Mouse (Mus musculus) midbrain, embryonic 11.5 days (tissue): Measurements from ENCODE around the gene Mecr. TPM values are rescaled to one million over a fixed set of nuclear protein-coding genes. Genes with fewer than 3 reads are reported as not detected.

Experiments
- ATAC-seq: fragments of 200-750 bp; cut with Nextera tagmentation; 2 replicates; pipeline ENCODE4 v1.8.0; 2017; ENCODE audit warnings: moderate TSS enrichment, moderate library complexity; ENCODE audit not compliant: low FRiP score
- DNase-seq: peaks from one replicate; pipeline ENCODE4 v3.0.0; 2015; ENCODE audit warnings: low spot score; ENCODE audit errors: missing footprints
- H3K27ac ChIP-seq: fragments of 300-500 bp; sonication (generic); 2 replicates; pipeline ENCODE4 v1.5.1; 2014; ENCODE audit warnings: low read depth, low read length
- H3K27me3 ChIP-seq: fragments of 300-500 bp; sonication (generic); 2 replicates; pipeline ENCODE4 v1.6.1; 2014; ENCODE audit warnings: mild to moderate bottlenecking, low read length, moderate library complexity, mixed read lengths; ENCODE audit not compliant: control insufficient read depth, insufficient read depth
- H3K36me3 ChIP-seq: fragments of 300-500 bp; sonication (generic); 2 replicates; pipeline ENCODE4 v1.6.1; 2014; ENCODE audit warnings: mild to moderate bottlenecking, low read length, moderate library complexity, mixed read lengths; ENCODE audit not compliant: control insufficient read depth, insufficient read depth
- H3K4me1 ChIP-seq: fragments of 300-500 bp; sonication (generic); 2 replicates; pipeline ENCODE4 v1.6.1; 2014; ENCODE audit warnings: low read length; ENCODE audit not compliant: control insufficient read depth, insufficient read depth
- H3K4me2 ChIP-seq: fragments of 300-500 bp; sonication (generic); 2 replicates; pipeline ENCODE4 v1.6.1; 2014; ENCODE audit warnings: mild to moderate bottlenecking, moderate library complexity
- H3K4me3 ChIP-seq: fragments of 300-500 bp; sonication (generic); 2 replicates; pipeline ENCODE4 v1.5.1; 2014; ENCODE audit warnings: low read depth, low read length
- H3K9ac ChIP-seq: fragments of 300-500 bp; sonication (generic); 2 replicates; pipeline ENCODE4 v1.6.1; 2014; ENCODE audit warnings: low read length
- H3K9me3 ChIP-seq: fragments of 300-500 bp; sonication (generic); 2 replicates; pipeline ENCODE4 v1.6.1; 2016; ENCODE audit warnings: low read length; ENCODE audit not compliant: control insufficient read depth
- WGBS: fragments of 180-500 bp; shearing (Covaris S2); extraction: QIAGEN DNeasy Blood & Tissue Kit; methylation state at CpG from one replicate; pipeline ENCODE4 v1.1.7; 2014; 5-methylcytosine and 5-hydroxymethylcytosine counted together
- polyA plus RNA-seq: library from polyadenylated mRNA; unstranded; fragments of >200 nt; fragmentation: Nextera tagmentation; extraction: Ambion mirVana; gene quantifications from 2 replicates; pipeline ENCODE4 v1.2.1, GENCODE M21; 2014

Mecr gene
- polyA plus RNA-seq, 1 experiment from 2014 or later = 40.3 TPM

DNA sequence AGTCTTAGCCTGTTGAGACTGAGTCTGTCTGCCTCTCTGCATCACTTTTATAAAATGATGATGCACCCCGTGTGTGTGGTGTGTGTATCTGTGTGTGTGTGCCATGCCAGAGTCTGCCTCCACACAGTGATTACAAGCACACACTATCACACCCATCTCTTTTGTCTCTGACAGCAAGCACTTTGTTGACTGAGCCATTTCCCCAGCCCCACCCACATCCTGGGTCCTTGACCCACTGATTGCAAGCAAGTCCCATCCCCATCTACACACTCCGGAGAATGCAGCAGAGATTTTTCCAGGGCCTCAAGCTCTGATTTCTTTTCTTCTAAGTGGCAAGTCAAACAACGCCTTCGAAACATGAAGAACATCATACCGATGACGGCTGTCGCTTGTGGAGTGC is 29.5 kb upstream of the Mecr start:
- no peaks in the 10 kb centered on the region for H3K4me1 ChIP-seq
- no peak overlapping the region for H3K4me2 ChIP-seq
- no peak for ATAC-seq
- no peak overlapping the region for H3K27ac ChIP-seq
- H3K27me3 ChIP-seq = no peaks in the 10 kb centered on the region
- H3K9me3 ChIP-seq = no peaks in the 10 kb centered on the region
- DNase-seq = no peak
- 88% methylated on average over 7 of the region's 7 CpGs for WGBS
- no peak overlapping the region for H3K9ac ChIP-seq
- H3K4me3 ChIP-seq = no peak overlapping the region
- H3K36me3 ChIP-seq = no peaks in the 10 kb centered on the region

DNA sequence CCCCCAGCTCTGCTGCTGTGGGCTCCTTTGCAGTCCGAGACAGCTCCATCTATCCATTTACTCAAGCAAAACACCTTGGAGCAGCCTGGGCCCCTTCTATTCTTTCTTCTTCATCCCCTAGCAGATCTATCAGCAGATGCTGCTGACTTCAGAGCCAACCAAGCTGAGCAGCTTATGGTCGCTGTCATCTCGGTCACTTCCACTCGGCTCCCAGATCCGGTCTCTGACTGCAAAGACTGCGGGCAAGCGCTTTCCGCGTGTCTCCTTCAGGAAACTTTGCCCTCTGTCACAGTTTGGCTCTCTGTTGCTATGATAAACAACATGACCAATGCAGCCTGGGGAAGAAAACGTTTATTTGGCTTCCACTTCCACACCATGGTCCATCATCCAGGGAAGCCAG is 28.4 kb upstream of the Mecr start:
- no peak overlapping the region for H3K4me2 ChIP-seq
- H3K36me3 ChIP-seq = no peaks in the 10 kb centered on the region
- no peak overlapping the region for H3K9ac ChIP-seq
- no peaks in the 10 kb centered on the region for H3K4me1 ChIP-seq
- DNase-seq = no peak
- no peak overlapping the region for H3K4me3 ChIP-seq
- no peaks in the 10 kb centered on the region for H3K27me3 ChIP-seq
- ATAC-seq = no peak
- WGBS = 87% methylated on average over 10 of the region's 10 CpGs
- no peak overlapping the region for H3K27ac ChIP-seq
- H3K9me3 ChIP-seq = no peaks in the 10 kb centered on the region

- ATAC-seq (no peak), DNase-seq (no peak)
- Histone ChIP-seq H3K4me1 (peaks cover 5% of the 10 kb centered on the region), H3K27ac (no peak overlapping the region), H3K27me3 (no peaks in the 10 kb centered on the region), H3K4me3 (no peak overlapping the region), H3K36me3 (no peaks in the 10 kb centered on the region), H3K9me3 (no peaks in the 10 kb centered on the region), H3K9ac (no peak overlapping the region), H3K4me2 (no peak overlapping the region)
- WGBS = 81% methylated on average over 10 of the region's 10 CpGs
These were observed 27.5 kb upstream of the Mecr start for GRCm38 (mm10) chr4:131815774-131816173.

DNA sequence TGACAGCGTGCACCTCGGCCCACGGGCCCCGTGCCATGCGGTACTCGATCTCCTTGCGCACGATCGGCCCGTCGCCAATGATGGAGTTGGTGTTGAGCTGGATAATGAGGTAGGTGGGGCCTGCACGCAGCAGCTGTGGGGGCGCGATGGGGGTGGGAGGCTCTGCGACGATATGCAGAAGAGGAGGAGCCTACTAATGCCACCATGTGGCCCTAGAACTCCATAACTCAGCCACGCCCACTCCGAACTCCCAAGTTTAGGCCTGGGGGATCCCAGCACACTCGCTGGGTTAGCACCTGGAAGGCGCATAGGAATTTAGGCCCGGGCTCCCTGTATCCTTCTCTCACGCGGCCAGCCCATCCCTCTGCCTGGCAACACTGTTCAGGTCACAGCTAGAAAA is 24.3 kb upstream of the Mecr start:
- Histone ChIP-seq H3K27ac (no peak overlapping the region), H3K36me3 (no peaks in the 10 kb centered on the region), H3K9ac (no peak overlapping the region), H3K4me2 (no peak overlapping the region), H3K4me3 (no peak overlapping the region), H3K9me3 (no peaks in the 10 kb centered on the region), H3K27me3 (no peaks in the 10 kb centered on the region), H3K4me1 (peaks cover 14% of the 10 kb centered on the region)
- DNase-seq = no peak
- WGBS = 54% methylated on average over 23 of the region's 23 CpGs
- no peak for ATAC-seq

DNA sequence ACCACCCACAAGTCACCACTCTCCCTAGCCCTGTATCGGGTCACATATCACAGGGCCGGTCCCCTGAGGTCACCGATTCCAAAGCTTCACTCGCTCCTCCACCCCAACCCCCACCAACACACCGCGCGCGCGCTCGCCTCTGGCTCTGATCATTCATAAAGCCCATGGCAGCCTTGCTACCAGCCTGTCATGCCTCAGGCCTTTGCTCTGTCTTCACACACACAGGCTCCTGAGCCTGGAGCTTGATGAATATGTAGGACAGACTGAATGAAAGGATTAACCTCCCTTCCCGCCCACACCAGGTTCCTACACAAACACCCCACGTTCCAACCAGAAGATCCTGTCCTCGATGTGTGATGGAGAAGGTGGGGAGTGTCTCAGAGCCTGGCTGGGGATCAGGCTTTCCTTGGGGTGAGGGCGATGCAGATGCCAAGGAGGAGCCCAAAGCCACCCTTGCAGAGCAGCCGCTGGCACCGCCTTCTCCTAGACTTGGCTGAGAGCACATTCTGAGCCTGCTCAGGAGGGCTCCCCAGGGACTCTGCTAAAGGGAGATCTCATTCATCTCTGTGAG is 22.0 kb upstream of the Mecr start:
- H3K27ac ChIP-seq = no peak overlapping the region
- peaks cover 19% of the 10 kb centered on the region for H3K4me1 ChIP-seq
- H3K4me2 ChIP-seq = peak overlapping the region; percentile 33
- H3K4me3 ChIP-seq = no peak overlapping the region
- peak; percentile 92 for DNase-seq
- H3K9me3 ChIP-seq = no peaks in the 10 kb centered on the region
- no peaks in the 10 kb centered on the region for H3K27me3 ChIP-seq
- ATAC-seq = peak; percentile 62
- H3K36me3 ChIP-seq = no peaks in the 10 kb centered on the region
- WGBS = 17% methylated on average over 16 of the region's 16 CpGs
- H3K9ac ChIP-seq = no peak overlapping the region

- H3K36me3 ChIP-seq = no peaks in the 10 kb centered on the region
- no peak overlapping the region for H3K4me3 ChIP-seq
- 88% methylated on average over 3 of the region's 3 CpGs for WGBS
- H3K4me1 ChIP-seq = peaks cover 31% of the 10 kb centered on the region
- H3K4me2 ChIP-seq = no peak overlapping the region
- no peak for DNase-seq
- no peak overlapping the region for H3K9ac ChIP-seq
- no peaks in the 10 kb centered on the region for H3K27me3 ChIP-seq
- H3K9me3 ChIP-seq = no peaks in the 10 kb centered on the region
- no peak overlapping the region for H3K27ac ChIP-seq
- ATAC-seq = no peak
These were observed 20.7 kb upstream of the Mecr start for GRCm38 (mm10) chr4:131822583-131822982.

DNA sequence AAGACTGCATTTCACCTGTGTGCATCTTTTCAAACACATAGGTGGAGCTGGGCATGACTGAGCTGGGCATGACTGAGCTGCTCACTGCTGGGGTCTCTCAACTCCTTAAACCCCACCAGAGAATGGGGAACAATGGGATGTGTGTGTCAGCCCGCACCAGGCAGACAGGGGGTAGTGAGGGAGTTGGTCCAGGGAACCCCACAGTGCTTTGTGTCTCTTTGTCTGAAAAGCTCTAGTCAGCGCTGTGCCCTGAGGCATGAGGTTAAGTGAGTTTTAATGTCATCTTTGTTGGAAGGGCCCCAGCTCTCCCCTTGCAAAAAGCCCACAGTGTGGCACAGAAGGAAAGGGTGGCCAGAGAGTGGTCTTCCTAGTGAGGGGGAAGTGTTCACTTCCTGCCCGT is 18.3 kb upstream of the Mecr start:
- H3K9me3 ChIP-seq = no peaks in the 10 kb centered on the region
- WGBS = 25% methylated on average over 3 of the region's 3 CpGs
- H3K9ac ChIP-seq = no peak overlapping the region
- H3K4me1 ChIP-seq = peaks cover 33% of the 10 kb centered on the region
- DNase-seq (no peak), ATAC-seq (no peak)
- H3K4me2 ChIP-seq = no peak overlapping the region
- H3K27ac ChIP-seq = no peak overlapping the region
- H3K36me3 ChIP-seq = no peaks in the 10 kb centered on the region
- no peak overlapping the region for H3K4me3 ChIP-seq
- H3K27me3 ChIP-seq = no peaks in the 10 kb centered on the region

GRCm38 (mm10) chr4:131825830-131826229 is 17.4 kb upstream of the Mecr start:
- Histone ChIP-seq H3K9me3 (no peaks in the 10 kb centered on the region), H3K9ac (no peak overlapping the region), H3K27ac (no peak overlapping the region), H3K36me3 (no peaks in the 10 kb centered on the region), H3K4me1 (peaks cover 28% of the 10 kb centered on the region), H3K4me3 (no peak overlapping the region), H3K4me2 (no peak overlapping the region), H3K27me3 (no peaks in the 10 kb centered on the region; the same call in 1 of the 2 replicates)
- no peak for DNase-seq
- ATAC-seq = no peak
- WGBS = 46% methylated on average over 8 of the region's 8 CpGs

DNA sequence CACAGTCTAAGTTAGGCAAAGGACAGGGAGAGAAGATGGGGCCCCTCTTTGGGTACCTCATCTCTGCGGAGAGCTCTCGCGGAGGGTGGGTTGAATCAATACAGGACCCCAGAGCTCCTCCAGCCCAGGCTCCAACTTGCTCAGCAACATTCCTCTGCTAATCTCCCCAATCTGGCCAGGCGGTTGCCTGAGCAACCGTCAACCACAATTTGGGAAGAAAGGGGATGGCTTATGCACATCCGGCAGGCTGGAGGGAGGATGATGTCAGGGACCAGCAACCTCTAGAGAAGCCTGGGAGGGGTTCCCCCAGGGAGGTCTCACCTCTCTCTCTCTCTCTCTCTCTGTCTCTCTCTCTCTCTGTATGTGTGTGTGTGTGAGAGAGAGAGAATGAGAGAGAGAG is 16.4 kb upstream of the Mecr start:
- Histone ChIP-seq H3K4me1 (peaks cover 20% of the 10 kb centered on the region), H3K27me3 (no peaks in the 10 kb centered on the region; the same call in 1 of the 2 replicates), H3K4me3 (no peak overlapping the region), H3K9me3 (no peaks in the 10 kb centered on the region), H3K36me3 (no peaks in the 10 kb centered on the region), H3K4me2 (no peak overlapping the region), H3K27ac (no peak overlapping the region), H3K9ac (no peak overlapping the region)
- 5% methylated on average over 6 of the region's 6 CpGs for WGBS
- ATAC-seq (peak; percentile 81), DNase-seq (peak; percentile 95)
